Mouse (Mus musculus) kidney, postnatal 10 days (tissue): ENCODE measurements at regions not wholly inside any gene's neighbourhood (a gene's known extent, or its start where the extent isn't known, plus 50 kb on each side); places are given as distances from the start of the nearest gene placed in this dataset.

ENCODE experiments used
- DNase-seq: peaks from one replicate; pipeline ENCODE4 v3.0.0; 2021; ENCODE audit warnings: mixed read lengths

DNA sequence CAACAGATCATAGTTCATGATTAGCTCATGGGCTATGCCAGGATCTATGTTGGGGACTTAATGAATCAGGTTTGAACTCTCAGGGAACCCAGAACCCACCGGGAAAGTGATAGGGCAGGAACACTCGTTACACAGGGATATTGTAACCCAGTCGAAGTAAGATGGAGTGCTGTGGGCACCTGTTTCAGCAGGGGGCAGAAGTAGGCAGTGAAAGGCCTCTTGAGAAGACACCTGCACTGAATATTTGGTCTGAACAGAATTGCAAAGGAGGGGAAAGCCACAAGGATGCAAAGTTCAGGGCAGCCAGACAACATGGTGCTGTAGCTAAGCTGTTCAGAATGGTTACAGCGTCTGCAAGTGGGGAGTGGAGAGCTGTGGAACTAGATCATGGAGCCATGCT lies 129.9 kb upstream of the Tut7 start:
- peak; percentile 57 for DNase-seq

DNA sequence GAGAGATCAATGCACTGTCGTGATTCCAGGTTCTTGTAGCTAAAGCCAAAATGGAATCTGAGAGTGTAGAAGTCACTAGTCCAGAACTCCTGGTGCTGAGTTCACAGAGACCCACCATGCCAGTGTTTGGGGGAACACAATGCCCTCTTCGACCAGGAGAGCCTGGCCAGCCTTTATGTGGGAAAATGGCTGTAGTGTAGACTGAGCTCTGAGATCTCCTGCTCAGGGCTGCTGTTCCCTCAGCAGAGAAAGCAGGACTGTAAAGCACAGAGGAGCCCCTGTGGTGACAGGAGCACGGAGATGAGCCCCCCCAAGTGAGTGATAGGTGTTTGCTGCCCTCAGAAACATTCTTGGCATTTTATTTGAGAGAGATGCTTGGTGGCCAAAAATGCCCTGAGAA lies 129.2 kb upstream of the Tut7 start:
- no peak for DNase-seq

DNA sequence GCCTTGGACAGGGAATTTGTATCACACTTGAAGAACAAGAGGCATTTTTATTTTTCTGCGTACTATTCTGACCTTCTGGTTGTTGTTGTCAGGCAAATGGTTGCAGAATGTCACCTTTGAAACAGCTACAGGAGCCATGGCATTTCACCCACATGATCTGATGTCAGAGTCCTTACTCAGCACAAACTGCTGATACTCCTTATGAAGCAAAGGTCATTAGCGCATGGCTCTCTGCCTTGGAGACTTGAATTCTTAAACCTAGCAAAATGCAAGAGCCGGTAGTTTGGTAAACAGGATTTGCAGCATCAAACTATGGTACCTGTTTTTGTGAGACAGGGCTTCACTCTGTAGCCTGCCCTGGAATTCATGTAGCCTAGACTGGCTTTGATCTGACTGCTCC lies 127.3 kb upstream of the Tut7 start:
- no peak for DNase-seq

DNA sequence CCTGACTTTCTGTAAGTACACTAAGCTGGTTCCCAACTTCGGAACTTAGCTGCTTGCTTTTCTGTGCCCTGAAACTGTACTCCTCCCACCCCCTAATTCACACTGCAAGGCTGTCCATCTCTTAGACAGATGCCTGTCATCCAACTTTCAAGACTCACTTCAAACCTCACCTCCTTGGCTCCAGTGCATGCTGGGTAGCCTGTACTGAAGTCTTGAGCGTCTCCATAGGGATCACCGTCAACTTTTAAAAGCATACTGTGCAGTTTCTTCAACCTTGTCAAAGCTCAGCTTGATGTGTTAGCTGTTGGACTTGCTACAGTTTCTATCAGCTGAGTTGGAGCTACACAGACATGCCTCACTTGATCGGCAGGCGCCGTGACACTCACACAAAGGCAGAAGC lies 126.5 kb upstream of the Tut7 start:
- DNase-seq = no peak

DNA sequence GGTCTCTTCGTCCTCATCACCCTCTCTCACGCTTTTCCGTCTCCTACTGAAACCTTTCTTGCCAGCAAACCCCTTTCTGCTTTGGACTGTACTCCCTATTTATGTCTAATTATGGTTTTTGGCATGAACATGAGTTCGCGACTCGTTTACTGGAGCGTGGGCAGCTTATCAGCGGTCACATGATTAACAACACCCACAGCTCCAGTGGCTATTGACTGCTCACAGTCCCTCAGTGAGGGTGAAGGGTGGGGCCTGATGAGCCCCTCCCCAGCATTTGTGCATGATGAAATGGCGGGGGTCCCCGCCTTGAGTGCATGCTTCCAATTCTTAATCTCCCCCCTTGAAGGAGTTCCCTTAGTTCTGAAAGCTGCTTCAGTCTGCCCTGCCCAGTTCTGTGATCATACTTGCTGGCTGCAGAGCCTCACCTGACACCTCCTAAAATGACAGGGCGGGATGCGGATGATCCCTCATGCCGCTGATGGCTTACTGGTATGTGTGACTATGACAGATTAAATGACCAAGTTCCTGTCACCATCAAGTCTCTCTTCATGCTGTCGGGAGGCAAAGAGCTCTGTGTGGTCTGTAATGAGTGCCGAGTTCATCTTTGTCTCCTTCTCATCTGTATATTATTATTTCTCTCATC lies 125.7 kb upstream of the Tut7 start:
- DNase-seq = no peak

DNA sequence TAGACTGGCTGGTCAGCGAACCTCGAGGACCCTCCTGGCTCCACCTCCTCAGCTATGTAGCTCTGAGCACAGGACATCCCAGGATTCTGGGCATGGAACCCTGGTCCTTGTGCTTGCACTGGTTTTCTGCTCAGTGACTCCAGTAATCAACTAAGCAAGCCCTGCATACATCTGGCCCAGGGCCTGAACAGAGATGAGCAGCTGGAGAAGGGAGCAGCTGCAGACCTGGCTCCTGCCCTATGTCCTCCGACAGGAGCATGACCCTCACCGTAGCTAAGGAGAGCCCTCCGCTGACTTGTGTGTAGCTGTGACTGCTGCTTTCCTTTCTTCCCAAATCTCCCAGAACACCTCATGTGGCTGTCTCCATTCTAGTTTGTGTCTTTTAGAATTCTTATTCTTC lies 124.5 kb upstream of the Tut7 start:
- no peak for DNase-seq

DNA sequence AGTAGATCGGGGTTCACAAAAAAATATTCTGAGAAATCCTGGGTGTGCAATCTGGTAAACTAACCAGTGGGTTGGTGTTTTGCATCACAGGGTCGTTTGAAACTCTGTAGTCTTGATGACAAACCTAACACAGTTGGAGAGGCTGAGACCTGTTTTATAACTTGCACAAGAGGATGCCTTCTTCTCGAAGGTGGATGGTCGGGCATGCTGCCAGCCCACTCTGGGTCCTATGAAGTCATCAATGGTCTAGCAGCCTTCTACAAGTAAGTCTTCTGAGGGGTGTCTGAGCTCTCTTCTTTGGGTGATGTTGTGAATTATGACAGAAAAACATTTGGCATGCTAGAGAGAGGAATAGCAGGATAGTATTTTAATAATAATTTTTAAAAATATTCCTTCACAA lies 123.6 kb upstream of the Tut7 start:
- DNase-seq = peak; percentile 54

DNA sequence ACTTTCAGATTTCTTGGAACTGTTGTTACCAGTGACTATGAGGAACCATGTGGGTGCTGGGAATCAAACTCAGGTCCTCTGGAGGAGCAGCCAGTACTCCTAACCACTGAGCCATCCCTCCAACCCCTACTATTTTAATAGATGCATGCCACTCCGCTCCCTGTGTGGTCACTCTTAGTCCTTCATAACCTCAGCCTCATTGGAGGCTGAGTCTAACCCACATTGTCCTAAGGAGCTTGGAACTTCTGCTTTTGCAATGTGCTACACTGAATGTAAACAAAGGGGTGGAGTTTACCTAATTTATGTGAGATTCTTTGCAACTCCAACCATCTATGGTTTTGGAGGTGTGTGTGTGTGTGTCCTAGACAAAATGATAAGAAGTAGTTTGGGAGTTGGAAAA lies 122.7 kb upstream of the Tut7 start:
- no peak for DNase-seq

DNA sequence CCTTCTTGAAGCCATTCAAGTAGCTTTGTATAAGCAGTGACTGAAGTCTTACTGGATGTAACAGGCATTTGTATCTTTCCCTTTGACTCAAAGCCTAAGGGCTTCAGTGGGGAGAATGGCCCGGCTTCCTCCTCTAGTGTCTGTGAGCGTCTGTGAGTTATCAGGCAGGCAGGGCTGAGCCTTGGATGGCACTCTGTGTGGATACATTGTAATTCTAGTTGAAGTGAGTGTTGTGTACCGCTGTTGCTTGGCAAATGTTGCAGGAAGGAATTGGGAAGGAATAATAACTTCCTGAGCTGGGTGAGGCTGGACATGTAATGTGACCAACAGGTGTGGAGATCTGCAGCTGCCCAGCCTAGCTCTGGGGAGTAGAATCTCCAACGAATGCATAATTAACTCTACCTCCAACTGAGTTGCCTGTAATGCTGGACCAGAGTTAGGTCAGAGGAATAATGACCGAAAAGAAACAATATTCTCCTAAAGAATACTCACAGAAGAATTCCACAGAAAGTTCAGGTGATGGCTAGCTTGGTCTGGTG lies 120.7 kb upstream of the Tut7 start:
- no peak for DNase-seq

DNA sequence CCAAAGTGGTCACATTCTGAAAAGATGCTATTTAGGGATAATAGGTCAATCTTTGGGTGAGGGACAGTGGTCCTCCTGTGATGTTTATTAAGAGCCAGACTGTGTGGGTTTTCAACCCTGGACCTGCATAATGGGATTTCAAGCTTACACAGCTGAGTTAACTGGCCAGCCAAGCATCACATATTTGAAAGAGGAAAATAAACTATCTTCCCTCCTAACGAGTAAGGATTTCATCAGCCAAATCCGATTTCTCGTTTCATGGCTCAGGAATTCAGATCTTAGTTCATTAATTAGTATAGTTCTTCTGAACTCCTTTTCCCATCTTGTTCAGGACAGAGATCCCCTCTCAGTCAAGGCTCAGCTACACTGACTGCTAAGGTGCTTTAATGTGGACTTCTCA lies 120.1 kb upstream of the Tut7 start:
- no peak for DNase-seq

DNA sequence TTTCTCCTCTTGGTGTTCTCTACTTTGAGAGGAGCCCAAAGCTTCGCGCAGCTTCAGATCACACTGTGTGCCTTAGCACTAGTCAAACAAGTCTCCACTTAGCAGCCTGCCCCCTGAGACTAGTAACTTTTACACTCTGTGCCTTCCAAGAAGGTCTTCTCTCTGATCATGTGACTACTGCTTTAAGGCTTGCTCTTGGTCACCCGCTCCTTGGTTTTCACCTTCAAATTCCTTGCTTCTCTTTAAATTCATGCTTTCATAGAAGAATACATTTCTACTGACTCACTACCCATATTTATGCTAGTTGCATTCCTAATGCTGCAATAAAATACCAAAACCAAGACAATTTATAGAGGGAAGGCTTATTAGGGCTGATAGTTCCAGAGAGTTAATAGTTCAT lies 118.6 kb upstream of the Tut7 start:
- DNase-seq = no peak

DNA sequence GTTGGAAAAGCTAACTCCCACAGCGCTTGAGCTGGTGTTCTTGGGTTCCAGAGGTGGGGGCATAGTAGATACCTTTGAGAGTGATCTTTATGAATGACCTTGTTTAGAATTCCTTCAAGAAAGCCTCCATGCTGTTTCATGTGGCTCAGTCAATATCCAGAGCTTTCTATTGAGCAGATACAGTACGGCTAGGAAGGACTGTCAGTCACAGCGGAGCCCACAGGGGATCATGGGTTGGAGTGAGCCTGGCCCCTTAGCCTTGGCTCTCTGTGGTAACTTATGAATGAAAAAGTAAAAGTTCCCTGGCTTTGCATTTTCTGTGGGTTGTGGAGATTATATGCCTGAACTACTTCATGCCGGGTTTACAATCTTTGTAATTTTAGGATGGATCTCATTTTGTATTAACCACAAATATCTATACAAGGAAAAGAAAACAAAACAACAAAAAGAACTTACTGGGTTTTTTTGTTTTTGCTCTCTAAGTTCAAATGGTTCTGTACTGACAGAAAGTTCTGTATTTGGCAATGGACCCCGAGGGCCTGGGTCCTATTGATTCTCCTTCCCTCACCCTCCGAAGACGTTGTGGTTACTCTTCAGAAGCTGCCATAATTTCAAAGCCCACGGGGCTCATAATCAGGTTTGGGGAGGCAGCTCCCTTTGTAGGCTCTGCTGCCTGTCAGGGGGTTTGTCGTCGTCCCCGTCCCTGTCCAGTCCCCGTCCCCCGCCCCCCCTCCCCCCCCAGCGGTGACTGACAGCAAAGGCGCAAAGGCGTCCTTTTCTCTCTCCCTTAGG lies 117.7 kb upstream of the Tut7 start:
- DNase-seq = no peak

DNA sequence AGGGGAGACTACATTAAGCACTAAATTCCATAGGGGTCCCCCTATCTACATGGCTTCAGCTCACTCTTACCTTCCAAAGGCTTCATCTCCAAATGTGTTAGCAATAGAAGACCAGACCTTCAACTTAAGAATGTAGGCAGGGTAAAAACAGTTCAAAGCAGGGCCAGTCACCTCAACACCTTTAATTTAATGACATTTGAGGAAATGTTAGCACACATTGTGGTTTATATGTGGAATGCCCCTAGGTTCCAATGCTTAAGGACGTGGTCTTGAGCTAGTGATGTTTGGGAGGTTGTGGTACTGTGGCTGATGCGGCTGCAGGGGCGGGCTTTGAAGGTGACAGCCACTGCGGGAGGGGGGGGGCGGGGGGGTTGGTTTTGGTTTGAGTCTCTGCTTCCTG lies 116.9 kb upstream of the Tut7 start:
- no peak for DNase-seq

DNA sequence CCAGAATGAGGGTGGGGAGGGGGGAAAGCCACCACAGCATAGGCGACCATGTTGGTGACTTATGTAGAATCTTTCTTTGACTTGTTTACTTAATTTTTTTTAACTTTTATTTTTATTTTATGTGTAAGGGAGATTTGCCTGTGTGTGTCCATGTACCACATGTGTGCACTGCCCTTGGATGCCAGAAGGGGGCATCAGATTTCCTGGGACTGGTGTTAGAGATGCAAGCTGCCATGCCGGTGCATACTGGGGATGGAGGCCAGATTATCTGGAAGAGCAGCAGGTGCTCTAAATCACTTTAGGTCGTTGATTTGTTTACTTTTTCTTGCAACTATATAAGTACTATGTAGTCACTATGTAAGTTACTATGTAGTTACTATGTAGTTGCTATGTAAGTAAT lies 114.2 kb upstream of the Tut7 start:
- DNase-seq = no peak

DNA sequence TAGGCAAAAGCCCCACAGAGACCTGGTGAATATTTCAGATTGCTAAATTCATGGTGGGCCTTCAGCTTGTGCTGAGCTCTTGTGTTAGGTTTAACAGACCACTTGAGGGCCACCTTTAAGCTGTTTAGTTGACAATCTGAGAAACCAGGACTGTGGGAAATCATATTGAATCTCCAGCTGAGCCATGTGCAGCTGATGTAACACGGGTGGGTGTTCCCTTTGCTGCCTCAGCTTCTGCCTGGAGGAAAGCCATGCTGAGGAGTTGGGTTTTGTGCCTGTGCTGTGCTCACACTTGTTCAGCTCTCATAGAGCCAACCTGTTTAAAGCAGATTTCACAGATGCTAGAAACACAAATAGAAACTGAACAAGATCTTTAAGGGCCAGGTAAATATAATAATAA lies 111.6 kb upstream of the Tut7 start:
- no peak for DNase-seq

DNA sequence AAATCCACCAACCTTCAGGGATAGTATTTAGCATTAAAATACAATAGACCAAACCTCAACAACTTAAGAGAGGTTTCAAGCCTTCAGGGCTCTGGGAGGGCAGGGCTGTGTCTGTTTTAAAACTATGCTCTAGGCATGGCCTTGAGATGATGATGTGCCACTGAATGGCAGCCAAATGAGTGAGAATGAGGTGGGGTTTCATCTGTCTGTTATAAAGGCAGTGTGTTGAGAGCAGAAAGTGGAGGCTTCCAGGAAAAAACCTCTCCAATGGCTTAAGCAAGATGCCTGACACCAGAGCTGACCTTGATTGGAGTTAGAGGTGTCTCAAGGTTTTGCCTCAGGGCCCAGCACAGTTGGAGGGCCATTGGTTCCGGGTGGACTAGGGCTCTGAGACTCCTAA lies 111.1 kb upstream of the Tut7 start:
- DNase-seq = no peak

DNA sequence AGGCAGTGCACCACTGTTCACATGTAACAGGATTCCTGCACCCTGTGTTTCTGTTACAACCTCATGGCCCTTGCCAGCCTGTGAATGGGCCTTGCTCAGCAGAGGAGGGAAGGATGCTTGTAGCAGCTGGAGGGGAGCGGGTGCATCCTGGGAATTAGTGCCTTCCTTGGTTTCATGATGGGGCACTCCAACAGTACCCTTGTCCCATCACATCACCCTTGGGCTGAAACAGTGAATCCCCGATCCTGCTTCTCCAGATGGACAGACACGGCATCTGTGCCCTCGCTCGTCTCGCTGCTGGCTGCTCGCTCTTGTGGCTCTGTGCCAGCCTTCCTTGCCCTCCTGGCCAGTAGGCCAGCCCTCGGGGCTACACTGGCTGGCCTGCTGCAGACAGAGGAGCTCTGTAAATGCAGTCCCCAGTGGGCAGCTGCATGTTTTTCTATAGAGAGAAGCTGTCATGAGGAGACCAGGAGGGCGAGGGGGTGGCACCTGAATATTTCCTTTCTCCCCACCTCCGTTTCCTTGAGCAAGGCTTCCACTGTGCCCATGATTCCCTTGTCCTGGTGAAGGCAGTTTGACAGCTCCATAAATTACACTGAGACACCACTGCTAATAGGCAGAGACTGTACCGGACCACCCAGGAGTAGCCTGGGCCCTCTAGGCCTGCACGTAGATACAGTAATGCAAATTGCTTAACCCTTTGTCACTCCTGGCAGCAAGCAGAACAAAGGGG lies 104.6 kb upstream of the Tut7 start:
- DNase-seq = peak; percentile 72

DNA sequence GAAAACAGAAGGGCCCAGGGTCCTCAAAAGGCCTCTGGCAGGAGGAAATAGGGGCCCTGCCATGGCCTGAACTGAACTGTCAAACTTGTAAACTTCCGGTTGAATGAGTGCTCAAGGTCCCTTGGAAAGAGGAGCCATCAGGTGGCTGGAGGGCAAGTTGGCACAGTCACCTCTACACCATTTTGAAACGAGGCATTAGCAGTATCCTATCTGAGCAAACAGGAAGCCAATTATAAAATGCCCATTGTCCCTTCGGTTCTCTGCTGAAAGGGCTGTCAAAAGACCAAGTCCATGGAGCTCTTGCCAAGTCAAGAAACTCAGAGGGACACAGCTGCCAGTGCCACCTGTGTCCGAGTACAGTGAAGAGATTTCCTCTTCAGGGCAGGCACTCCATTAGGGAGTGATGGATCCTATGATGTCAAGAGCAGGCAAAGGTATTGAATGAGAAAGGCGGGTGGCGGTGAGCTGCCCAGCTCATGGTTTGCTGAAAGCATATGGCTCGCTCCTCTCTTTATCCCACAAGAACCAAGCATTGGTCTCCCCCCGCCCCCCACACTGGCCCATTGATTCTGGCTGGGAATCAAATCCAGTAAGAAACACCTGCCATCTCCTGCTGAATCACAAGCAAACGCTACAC lies 103.0 kb upstream of the Tut7 start:
- DNase-seq = no peak

DNA sequence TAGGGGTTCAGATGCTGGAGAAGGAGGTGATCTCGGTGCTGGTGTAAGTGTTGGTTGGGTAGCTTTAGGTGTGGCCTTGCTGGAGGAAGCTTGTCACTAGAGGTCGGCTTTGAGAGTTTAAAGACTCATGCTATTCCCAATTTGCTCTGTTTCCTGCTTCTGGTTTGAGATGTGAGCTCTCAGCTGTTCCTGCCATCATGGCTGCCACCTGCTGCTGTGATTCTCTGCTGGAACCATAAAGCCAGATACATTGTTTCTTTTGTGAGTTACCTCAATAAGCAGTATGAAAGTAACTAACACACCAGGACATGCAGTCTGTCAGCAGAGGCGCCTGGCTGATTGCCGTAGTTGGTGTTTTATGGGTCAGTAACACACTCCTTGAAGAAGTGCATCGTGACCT lies 94.2 kb upstream of the Tut7 start:
- DNase-seq = no peak

DNA sequence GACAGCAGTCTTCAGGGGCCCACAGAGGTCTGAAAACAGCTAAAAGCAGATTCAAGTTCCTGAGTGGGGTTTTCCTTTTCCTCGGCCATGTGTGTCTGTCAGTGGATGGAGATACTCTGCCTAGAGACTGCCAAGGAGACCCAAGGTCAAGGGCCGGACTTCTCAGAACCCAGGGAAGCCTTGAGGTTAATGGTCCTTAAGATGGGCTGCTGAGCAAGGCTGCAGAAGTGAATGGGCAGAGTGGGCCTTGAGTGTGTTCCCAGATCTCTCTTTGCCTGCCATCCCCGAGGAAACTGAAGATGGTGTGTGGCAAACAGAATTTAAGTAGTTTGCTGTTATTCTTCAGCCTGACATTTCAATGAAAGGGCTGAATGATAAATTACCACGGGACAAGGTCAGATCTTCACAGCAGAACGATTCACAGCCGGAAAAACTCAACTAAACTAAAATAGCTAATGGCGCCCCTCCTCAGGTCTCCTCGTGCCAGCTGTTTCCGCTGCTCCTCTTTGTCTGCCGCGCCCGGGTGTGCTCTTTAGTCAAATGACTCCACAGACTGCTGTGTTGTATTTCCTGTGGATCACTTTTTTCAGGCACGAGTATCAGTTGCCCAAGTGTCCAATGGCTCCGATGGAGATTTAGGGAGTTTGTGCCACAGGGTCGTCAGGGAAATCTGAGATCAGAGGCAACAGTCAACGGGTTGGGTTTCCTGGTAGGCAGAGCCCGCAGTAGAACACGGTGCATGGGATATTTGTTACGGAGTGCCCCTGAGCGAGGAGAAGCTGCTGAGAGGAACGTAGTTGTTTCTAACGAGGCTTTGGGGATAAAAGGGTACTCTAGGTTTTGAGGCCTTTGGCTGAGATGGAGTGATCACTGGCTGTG lies 93.5 kb upstream of the Tut7 start:
- peak; percentile 33 for DNase-seq

DNA sequence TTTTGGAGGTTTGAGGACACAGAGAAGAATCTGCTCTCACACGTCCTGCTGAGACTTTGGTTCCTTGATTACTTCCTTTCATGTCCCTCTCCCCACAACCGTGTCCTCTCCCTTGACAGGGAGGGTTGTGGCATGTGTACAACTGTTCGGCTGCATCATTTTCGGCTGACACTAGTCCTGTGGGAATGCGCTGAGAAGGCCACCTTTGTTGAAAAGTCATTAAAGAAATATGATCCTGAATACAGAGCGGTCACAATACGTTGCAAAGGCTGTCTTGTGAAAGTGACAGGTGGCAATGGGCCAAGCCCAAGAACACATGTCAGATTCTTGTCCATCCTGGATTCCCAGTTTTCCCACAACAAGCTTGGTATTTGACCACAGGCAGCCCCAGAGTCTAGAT lies 92.8 kb upstream of the Tut7 start:
- no peak for DNase-seq
